Mouse (Mus musculus) adipose tissue, adult 10 weeks (tissue): ENCODE measurements around the gene Coq8a. TPM values are rescaled to one million over a fixed set of nuclear protein-coding genes. Genes with fewer than 3 reads are reported as not detected.

Experiments
- polyA plus RNA-seq: library from polyadenylated mRNA; stranded (reverse); fragments of 350-450 nt; fragmentation: Illumina TruSeq; extraction: RNeasy Lipid Tissue Mini Kit (QIAGEN cat#74804); gene quantifications from one replicate; pipeline ENCODE4 v1.2.3, GENCODE M21; 2014; ENCODE audit warnings: low read depth, low replicate concordance

The Coq8a gene
- 34.4 TPM for polyA plus RNA-seq

GRCm38 (mm10) chr1:180198959-180199714, at the start of gene Coq8a:
Coq8a (minus strand) TSS chr1:180199602.

Other genes starting within 250 kb of the Coq8a start
- gene Cdc42bpa, start 239.1 kb downstream of the Coq8a start, polyA plus RNA-seq, result 32.0 TPM
- gene Psen2, start 63.8 kb upstream of the Coq8a start, polyA plus RNA-seq, result 28.4 TPM
- 33.4 TPM for gene Itpkb, start 130.9 kb upstream of the Coq8a start, polyA plus RNA-seq